Mouse (Mus musculus) liver, embryonic 14.5 days (tissue): Measurements from ENCODE around the gene Tssk6.

Experiments used
- CTCF ChIP-seq: IDR thresholded peaks from 2 replicates; pipeline ENCODE4 v1.5.1; 2016; ENCODE audit warnings: antibody characterized with exemption, low read depth, control low read depth
- EP300 ChIP-seq: IDR thresholded peaks from 2 replicates; pipeline ENCODE4 v1.6.1; 2016; ENCODE audit warnings: antibody characterized with exemption, low read depth

DNA sequence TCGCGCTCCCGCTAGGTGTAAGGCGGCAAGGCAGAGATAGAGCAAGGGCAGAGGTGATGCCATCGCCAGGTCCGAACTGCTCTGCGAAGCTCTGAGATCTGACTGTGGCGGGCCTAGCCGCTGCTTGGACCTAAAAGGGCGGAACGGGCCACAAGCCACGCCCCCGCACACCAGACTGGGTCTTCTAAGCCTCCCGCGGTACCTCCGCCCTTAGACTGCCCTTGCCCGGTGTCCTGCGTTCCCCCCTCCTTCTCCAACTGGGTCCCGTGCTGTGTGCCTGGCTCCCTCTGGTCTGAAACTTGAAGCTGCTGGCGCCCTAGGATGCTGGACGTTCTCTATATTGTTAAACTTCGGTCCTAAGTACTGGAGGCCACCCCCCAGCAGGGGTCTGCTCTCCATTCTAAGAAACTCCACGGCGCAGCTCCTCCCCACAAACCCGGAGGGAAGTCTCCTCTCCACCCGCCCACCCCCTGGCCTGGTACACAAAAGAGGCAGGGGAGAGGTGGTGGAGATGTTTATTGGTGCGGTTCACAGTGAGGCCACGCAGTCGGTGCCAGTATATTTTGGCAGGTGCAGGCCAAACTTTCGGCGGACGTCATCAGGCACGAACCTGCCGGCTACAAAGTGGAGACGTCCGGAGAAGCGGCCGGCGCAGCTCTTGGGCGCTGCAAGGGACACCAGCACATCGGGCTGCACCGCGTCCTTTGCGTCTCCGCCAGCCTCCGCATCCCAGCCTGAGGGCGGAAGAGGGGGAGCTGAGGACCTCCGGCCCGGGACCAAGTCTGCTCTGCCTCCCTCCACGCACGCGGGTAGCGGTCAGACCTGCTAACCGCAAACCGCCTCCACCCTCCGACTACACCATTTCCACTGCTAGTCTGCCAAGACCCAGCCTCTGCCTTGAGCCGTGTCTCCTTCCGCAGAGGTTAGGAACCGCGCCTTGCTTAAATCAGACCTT, 14.4 kb upstream of the Tssk6 start, which contains the start of gene Cilp2:
- TF ChIP-seq CTCF = no peak
- no peak for TF ChIP-seq EP300
